Mouse (Mus musculus) A20 (cell line): ENCODE data around the gene Dclk2.
A peak's percentile ranks its signal among the peaks of the same experiment; 100 is the strongest.

Experiments used
- DNase-seq: peaks from one replicate; pipeline ENCODE4 v3.0.0-alpha.2; 2011; ENCODE audit warnings: low read depth, low spot score

Gene Dclk2

GRCm38 (mm10) chr3:86920343-86921083 is at the start of gene Dclk2:
Dclk2 (minus strand) TSS chr3:86920852.
- DNase-seq: no peak

DNA sequence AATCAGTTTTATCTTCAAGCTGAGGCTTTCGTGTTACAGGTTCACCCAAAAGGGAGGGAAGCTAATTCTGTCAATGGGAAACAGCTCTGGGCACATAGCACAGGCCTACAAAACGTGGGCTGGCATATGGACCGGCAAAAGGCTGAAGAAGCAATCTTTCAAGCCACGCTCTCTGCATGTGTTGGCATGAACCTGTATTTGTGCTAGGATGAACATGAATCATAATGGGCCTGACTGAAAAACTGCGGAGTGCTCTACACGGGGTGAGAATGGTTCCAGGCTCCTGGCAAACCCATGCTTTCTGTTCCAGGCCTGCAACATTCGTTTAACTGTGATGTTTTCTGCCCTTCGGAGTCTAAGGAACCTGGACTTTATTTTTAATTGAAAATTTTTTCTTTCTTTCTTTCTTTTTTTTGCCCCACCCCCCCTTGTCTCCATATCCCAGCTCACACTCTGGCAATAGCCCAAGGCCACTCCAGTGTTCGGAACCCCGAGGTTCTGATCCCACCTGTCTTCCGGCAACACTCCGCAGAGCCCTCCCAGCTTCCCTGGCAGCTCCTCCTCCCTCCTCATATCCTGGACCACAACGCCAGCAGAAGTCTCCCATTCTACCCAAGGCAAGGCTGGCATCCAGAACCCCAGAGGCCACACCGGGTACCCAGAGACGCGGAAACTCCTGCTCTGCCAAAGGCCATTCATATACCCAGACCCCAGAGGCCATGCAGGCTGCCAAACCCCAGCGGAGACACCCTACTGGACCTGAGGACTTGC is 42.2 kb upstream of the Dclk2 start:
- no peak for DNase-seq

DNA sequence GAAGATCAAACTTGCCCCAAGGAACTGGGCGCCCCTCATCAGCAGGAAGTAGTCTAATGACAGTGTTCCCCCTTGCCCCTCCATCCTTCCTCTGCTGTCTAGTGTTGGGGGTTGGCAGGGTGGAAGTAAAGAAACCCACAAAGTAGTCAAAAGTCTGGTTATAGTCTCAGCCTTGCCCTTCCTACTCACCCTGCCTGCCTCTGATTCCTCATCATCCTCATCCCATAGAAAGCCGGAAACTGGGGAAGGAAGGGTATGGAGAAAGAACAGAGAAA is 40.7 kb upstream of the Dclk2 start:
- no peak for DNase-seq

GRCm38 (mm10) chr3:86960656-86961394 is 40.2 kb upstream of the Dclk2 start:
- peak; percentile 30 for DNase-seq

DNA sequence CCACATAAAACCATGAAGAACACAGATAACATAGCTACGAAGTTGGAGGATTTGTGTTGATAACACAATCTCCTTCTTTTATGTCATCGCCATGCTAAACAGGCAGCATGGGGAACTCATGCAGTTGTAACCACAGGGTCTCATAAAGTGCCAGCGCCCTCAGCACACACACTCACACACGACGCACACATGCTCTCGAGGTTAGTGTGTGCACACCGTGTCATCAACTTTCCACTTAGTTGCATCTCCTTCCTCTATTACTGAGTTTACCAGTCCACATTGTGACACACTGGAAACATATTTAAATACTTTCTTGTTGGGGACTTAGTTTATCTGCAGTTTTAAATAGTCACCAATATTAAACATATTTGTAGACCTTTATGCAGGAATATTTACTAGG is 38.4 kb upstream of the Dclk2 start:
- DNase-seq: no peak

- DNase-seq: no peak
Measured at GRCm38 (mm10) chr3:86955376-86955775, 34.7 kb upstream of the Dclk2 start.

DNA sequence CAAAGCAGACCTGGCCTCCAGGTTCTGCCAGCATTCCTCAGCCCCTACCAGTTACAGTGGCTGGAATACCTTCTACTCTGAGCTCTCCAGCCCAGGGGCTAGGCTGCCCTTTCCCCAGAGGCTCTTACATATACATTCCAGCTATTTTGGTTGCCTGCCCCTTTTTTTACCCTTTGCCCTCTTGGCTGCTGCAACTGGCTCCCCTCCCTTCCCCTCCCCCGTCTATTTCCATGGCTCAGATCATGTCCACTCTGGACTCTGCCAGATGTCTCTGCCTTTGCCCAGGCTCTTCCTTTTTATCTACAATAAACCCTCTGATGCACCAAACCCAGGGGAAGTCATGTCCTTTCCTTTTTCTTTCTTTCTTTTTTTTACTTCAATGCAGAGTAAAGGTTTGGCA is 33.9 kb upstream of the Dclk2 start:
- no peak for DNase-seq

DNA sequence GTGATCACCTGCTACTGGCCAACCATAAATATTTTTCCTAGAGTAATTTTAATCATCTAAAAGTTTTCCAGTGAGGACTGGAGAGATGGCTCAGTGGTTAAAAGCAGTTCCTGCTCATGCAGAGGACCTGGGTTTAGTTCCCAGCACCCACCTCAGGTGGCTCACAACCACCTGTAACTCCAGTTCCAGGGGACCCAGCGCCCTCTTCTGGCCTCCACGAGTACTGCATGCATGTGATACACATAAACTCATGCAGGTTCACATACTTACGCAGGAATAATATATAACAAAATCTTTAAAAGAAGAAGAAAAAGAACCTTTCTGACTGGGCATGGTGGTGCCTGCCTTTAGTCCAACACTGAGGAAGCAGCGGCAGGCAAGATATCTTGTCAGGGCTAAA is 33.2 kb upstream of the Dclk2 start:
- DNase-seq: no peak

DNA sequence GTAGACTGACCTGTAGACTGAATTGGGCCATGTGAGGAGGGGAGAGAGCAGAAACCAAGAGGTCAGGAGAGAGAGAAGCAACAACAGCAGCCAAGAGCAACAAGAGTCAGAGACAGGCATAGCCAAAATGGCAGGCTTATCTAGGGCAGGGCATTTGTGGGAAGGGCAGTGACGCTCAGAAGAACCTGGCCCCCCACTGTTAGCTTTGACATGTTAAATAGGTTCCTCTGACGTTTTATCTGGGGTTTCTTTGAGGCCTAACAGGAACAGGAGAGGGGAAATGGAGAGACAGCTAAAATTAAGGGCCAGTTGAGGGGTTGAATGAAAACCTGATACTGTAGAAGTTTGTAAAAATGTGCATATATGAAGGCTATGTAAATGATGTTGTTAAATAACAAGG is 30.0 kb upstream of the Dclk2 start:
- DNase-seq: no peak

- no peak for DNase-seq
Measured at GRCm38 (mm10) chr3:86936254-86936836, 15.7 kb upstream of the Dclk2 start.

DNA sequence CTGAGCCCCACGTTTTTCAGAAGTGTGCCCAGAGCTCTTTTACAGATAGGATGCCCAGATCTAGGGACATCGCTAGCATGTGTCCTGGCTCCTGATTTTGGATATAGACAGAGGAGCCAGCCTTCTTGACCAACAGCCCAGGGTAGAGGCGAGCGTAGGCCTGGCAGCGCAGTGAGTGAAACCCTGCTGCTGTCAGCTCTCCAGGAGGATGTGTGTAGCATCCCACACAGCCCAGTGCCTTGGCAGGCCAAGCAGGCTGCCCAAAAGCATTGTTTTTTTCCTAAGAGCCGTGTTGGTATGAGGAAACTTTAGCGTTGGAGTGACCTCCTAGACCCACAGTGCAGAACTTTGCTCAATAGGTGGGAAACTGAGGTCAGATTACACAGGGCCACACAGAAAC is 12.8 kb upstream of the Dclk2 start:
- DNase-seq: no peak

GRCm38 (mm10) chr3:86923686-86924085 is 3.0 kb upstream of the Dclk2 start:
- DNase-seq: no peak

DNA sequence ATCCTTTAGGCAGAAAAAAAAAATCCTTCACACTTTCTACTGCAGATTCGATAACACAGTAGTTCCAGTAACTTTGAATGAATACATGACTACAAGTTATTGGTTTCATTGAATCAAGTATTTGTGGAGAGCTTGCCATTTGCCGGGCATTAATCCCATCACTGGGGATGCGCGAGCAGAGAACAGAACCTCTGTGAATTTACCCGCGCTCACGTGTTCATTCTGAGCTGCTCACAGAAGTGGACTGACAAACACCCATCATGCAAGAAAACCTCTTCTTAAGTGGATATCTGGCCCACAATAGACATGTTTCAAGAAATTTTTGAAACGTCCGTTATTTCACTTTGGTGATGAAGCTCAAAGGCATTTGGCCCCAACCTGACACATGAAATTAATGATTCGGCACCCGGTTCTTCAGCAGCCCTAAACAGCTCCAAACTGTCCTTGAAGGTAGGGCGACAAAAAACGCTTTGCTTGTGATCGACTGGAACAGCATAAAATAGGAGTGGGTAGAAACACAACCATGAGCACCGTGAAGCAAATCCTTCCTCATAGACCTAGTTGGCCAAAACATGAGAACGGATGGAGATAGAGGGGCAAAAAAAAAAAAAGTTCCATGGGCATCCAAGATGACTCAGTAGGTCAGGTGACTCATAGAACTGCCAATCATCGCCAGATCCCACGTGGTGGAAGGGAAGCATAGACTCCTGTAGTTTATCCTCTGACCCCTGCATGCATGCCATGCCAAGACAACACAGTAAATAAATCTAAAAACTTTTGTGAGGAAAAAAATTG is 726 bp upstream of the Dclk2 start:
- no peak for DNase-seq

DNA sequence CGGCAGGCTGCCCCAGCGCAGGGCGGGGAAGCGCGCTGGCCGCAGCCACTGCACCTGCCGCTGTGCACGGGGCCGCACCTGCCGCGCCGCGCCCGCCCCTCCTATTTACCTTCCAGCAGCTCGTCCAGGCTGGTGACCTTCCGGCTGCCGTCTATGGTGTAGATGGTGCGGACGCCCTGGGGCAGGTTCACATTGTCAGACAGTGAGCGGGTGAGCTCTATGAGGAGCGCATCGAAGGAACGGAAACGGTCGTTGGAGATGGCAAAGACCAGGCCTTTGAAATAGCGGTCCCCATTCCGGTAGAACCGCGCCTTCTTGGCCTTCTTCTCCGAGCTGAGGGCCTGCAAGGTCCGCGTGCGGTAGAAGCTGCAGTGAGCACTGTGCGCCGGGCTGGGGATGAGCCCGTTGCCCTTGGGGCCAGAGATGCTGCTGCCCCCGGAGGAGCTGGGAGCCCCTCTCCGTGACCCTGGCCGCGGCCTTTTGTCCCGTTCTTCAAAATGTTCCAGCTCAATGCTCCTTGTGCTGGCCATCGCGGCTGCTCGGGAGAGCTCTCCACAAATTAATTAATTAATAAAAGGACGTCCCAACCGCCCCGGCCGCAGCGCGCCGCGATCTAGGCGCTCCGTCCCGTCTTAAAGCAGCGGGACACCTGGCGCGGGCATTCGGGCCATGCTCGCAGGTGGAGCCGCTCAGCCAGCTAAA is 860 bp downstream of the Dclk2 start:
- DNase-seq: no peak

DNA sequence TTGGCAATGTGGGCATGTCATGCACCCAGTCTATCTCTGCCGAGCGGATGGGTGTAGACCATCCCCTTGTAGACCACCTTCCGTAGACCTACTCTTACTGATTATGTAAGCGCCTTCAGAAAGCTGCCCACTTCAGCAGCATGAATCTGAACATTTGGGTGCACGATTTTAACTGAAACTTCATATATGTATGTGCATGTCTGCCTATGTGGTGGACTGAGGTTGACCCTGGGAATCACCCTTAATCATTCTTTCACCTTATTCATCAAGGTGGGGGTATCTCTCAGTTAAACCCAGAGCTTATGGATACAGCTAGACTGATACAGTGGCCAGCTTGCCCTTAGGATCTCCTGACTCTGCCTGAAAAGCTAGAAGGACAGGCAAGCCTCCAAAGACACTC is 3.6 kb downstream of the Dclk2 start:
- no peak for DNase-seq

- DNase-seq: no peak
Measured at GRCm38 (mm10) chr3:86916626-86917025, 4.0 kb downstream of the Dclk2 start.

- DNase-seq: no peak
Measured at GRCm38 (mm10) chr3:86915291-86915690, 5.4 kb downstream of the Dclk2 start.

DNA sequence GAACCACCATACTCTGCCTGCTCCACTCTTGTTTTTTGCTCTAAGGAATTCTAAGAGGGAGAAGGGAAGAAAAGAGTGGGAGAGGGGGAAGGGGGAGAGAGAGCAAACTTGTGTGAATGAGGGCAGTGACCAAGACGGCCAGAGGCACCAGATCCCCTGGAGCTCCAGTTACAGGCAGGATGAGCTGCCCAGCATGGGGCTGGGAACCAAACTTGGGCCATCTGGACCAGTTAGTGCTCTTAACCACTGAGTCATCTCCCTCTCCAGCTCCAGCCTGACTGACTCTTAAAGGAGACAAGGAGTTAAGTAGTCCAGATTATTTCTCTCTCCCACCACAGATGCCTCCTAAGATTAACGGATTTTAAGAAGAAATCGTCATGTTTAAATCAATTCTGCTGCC is 6.3 kb downstream of the Dclk2 start:
- no peak for DNase-seq

DNA sequence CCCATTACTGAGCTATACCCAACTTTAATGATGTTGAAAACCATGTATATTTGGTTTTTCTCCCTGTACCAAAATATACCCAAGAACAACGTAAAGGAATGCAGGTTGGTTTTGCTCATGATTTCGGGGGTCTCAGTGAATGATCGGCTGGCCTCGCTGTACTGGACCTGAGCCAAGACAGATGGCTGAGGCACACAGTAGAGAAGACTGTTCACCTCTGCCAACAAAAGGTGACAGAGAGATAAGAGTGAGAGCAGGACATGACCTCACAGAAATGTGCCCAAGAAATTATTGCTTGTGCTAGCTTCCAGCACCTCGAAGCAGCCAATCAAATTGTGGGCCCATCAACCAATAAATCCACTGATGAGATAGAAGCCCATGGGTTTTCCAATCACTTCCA is 22.3 kb downstream of the Dclk2 start:
- DNase-seq: no peak

GRCm38 (mm10) chr3:86897551-86897950 is 23.1 kb downstream of the Dclk2 start:
- DNase-seq: no peak

DNA sequence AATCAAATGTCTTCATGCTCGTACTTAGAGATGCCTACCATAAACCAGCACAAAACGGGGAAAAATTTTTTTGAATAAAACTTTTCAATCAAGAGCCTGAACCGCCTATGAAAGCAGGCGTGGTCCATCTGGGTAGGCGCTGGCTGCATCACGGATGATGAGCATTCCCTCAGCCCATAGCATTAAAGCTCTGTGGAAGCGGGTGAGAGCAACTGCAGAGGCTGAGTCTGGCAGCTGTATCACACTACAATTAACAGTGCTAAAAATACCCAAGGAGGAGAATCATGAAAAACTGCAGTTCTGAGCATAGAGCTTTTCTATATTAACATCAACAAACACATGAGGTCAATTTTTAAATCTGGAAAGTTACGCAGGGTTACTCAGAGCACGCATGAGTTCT is 23.6 kb downstream of the Dclk2 start:
- no peak for DNase-seq
